In the genomic region with DNA sequence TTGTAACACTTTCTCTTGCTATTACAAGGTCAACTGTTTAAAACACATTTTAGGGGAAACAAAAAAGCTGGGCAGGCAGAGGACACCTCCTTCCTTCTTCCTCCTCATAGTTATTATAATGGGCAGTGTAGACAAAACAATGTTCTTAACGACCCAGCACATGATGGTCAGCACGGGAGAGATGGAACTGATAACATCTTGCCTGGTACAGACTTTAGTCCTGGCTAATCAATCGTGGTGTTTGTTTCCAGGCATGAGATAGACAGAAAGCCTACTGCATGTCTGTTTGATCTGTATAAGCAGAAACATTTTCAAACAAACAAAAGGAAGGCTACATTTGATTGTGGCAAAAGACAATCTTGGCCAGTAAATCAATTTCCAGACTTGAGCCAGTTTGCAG, we compare ENCODE assay signal across 25 mouse cellular contexts.
"Had no signal": no experiment of that assay in that cellular context is flagged by ENCODE, and none has a peak within 500 bp of the region (broad histone marks: within the 10 kb centered on the region; RNA-seq: fewer than 3 reads in every experiment).

No protein-coding gene starts in this region.

- H3K9me3 ChIP-seq: heart, embryonic 10.5 days; heart, embryonic 13.5 days; heart, embryonic 15.5 days; hindbrain, embryonic 15.5 days; kidney, embryonic 15.5 days; limb, embryonic 13.5 days; limb, embryonic 15.5 days; liver, embryonic 13.5 days had no signal

- H3K9ac ChIP-seq: forebrain, postnatal 0 days; heart, embryonic 15.5 days; hindbrain, embryonic 15.5 days; kidney, embryonic 15.5 days; limb, embryonic 13.5 days; limb, embryonic 15.5 days; liver, embryonic 13.5 days had no signal

- H3K27me3 ChIP-seq: heart, embryonic 13.5 days; heart, embryonic 15.5 days; hindbrain, embryonic 15.5 days; kidney, embryonic 15.5 days; limb, embryonic 13.5 days; limb, embryonic 15.5 days had no signal

- DNase-seq: forebrain, postnatal 0 days; gastrocnemius, postnatal 10 days; gastrocnemius, postnatal 25 days; heart, adult 11 months; heart, postnatal 14 days; heart, postnatal 36 days; kidney, adult 11 months; kidney, adult 2 months; kidney, adult 9 months; kidney, postnatal 14 days; kidney, postnatal 36 days; layer of hippocampus, adult 9-11 months; layer of hippocampus, postnatal 36 days; left cerebral cortex, postnatal 4 days; liver, embryonic 13.5 days had no signal

- H3K36me3 ChIP-seq: heart, embryonic 10.5 days; heart, embryonic 13.5 days; heart, embryonic 15.5 days; hindbrain, embryonic 15.5 days; kidney, embryonic 15.5 days; limb, embryonic 13.5 days; limb, embryonic 15.5 days; liver, embryonic 13.5 days had no signal

- H3K27ac ChIP-seq: heart, embryonic 10.5 days; heart, embryonic 13.5 days; heart, embryonic 15.5 days; hindbrain, embryonic 15.5 days; hindbrain, postnatal 0 days; kidney, embryonic 15.5 days; kidney, postnatal 0 days; limb, embryonic 13.5 days; limb, embryonic 15.5 days; liver, embryonic 13.5 days had no signal

- H3K4me1 ChIP-seq: limb, embryonic 13.5 days had no signal

- H3K4me2 ChIP-seq: heart, embryonic 13.5 days; heart, embryonic 15.5 days; hindbrain, embryonic 15.5 days; kidney, embryonic 15.5 days; limb, embryonic 13.5 days; limb, embryonic 15.5 days; liver, embryonic 13.5 days had no signal

- H3K4me3 ChIP-seq: heart, embryonic 10.5 days; heart, embryonic 13.5 days; heart, embryonic 15.5 days; hindbrain, embryonic 15.5 days; kidney, embryonic 15.5 days; limb, embryonic 13.5 days; limb, embryonic 15.5 days; liver, embryonic 13.5 days had no signal

- ATAC-seq: forebrain, postnatal 0 days; hindbrain, postnatal 0 days; intestine, embryonic 16.5 days had no signal
